Mouse (Mus musculus): ENCODE results near the gene Olfr370. TPM values are rescaled to one million over a fixed set of nuclear protein-coding genes. Genes with fewer than 3 reads are reported as not detected.

The Olfr370 gene
- polyA plus RNA-seq, 1 experiment from 2014 or later, result not detected

DNA sequence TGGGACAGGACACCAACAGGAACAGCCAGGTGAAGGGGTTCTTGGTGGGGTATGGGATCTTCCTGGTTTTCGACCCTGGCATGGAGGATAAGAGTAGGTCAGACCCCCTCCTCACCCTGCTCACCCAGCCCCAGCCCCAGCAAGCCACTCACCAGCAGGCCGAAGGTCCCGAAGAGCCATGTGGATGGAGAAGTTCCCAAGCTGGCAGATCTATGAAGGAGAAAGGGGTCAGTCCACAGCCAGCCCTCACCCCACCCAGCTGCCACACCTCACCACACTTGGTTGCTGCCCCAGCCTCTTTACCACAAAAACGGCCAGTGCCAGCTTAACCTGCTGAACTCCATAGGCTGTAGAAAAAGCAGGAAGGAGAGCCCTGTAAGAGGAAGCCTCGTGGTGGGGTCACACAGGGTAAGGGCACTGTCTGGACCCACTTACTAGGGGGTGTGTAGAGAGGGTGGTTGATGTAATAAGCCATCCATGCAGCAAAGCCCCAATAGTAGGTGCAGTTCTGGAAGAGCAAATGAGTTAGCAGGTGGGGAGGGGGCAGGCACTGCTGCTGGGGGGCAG is 36.7 kb downstream of the Olfr370 start:
- Histone ChIP-seq H3K4me2 (ENCODE audit: low read depth, low read length) (no peak overlapping the region), H3K4me3 (ENCODE audit: low read length) (no peak overlapping the region), H3K27me3 (ENCODE audit: control insufficient read depth, insufficient read depth, low read length) (no peaks in the 10 kb centered on the region), H3K9me3 (replicated peaks; ENCODE audit: control insufficient read depth, low read length) (no peaks in the 10 kb centered on the region), H3K4me1 (ENCODE audit: control insufficient read depth, insufficient read depth, low read length) (peaks cover 50% of the 10 kb centered on the region), H3K36me3 (ENCODE audit: control insufficient read depth, insufficient read depth) (peaks cover 18% of the 10 kb centered on the region), H3K27ac (ENCODE audit: low read length) (no peak overlapping the region), H3K9ac (ENCODE audit: low read length) (no peak overlapping the region)
- 80% methylated on average over 5 of the region's 5 CpGs for WGBS
- no peak for ATAC-seq (replicated peaks; ENCODE audit: extremely low read depth, insufficient read depth, low FRiP score)

DNA sequence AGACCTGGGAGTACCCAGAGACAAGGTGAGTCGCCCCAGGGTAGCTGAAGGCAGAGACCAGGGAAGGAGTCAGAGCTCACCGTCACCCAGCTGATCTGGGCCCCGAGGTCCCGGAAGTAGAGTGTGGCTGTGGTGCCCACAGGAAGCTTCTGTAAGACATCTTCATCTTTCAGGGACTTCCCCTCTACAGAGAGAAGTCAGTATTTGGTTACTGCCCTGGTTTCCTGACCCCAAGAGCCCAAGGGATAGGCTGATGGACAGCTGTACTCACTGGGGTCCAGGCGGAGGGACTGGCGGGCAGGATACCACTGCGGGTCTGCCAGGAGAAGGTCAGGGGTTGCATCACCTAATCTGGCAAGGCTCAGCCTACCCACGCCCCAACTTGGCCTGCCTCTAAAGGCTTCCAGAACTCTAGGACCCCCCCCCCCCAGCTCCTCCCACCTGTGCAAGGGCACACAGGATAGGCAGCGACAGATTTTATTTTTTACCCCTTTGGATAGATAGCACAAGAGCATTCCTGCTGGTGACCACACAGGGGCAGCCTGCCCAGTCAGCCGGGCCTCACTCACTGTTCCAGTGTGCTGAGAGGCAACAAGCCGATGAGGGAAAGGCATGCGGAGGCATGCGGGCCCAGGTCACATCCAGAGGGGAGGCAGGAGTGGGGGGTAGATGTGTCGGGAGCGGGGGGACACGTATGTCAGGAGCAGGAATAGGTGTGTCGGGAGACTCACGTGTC is 37.7 kb downstream of the Olfr370 start:
- H3K4me1 ChIP-seq (ENCODE audit: control insufficient read depth, insufficient read depth, low read length), result peaks cover 49% of the 10 kb centered on the region
- ATAC-seq (replicated peaks; ENCODE audit: extremely low read depth, insufficient read depth, low FRiP score), result 0 out of 2 replicates have a peak, but pooled peaks have one; percentile 7

DNA sequence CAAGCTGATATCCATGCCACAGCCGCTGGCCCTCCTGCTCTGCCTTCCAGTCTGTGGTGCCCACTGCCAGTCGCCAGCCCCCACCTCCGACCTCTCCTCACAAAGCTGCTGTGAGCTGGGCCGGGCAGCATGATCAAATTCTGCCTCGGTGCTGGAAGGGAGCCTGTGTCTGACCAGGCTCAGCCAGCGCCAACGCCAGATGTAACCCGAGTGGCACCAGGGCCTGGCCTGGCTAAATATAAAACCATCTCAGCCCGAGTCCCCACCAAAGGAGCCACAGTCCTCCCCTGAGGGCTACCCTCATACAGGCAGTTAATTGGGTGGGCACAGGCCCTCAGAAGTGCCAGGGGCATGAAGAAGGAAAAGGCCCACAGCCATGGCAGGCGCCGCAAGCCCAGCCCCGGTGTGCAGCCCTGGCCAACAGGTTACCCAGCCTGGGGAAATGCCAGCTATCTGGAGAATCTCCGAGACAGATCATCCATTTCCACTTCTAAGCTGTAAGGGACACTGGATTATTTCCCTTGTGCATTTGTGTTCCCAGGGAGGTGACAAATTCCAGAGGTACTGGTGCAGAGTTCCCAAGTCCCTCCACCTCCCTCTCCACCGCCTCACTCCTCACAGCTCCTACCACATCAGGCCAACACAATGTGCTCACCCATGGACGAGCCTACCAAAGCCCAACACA is 39.2 kb downstream of the Olfr370 start:
- peak overlapping the region; percentile 76 for H3K9ac ChIP-seq (ENCODE audit: low read length)
- no peak overlapping the region for H3K4me3 ChIP-seq (ENCODE audit: low read length)
- peaks cover 18% of the 10 kb centered on the region for H3K36me3 ChIP-seq (ENCODE audit: control insufficient read depth, insufficient read depth)
- no peak for ATAC-seq (replicated peaks; ENCODE audit: extremely low read depth, insufficient read depth, low FRiP score)
- peaks cover 59% of the 10 kb centered on the region for H3K4me1 ChIP-seq (ENCODE audit: control insufficient read depth, insufficient read depth, low read length)
- 66% methylated on average over 15 of the region's 15 CpGs for WGBS
- no peak overlapping the region; the same call in 1 of the 2 replicates for H3K4me2 ChIP-seq (ENCODE audit: low read depth, low read length)
- no peaks in the 10 kb centered on the region for H3K27me3 ChIP-seq (ENCODE audit: control insufficient read depth, insufficient read depth, low read length)
- H3K9me3 ChIP-seq (replicated peaks; ENCODE audit: control insufficient read depth, low read length), result no peaks in the 10 kb centered on the region
- H3K27ac ChIP-seq (ENCODE audit: low read length), result peak overlapping the region; percentile 95

More for the DNA sequence above, 37.7 kb downstream of the Olfr370 start:
- WGBS, result 54% methylated on average over 18 of the region's 18 CpGs
- Histone ChIP-seq H3K36me3 (ENCODE audit: control insufficient read depth, insufficient read depth) (peaks cover 18% of the 10 kb centered on the region), H3K4me3 (ENCODE audit: low read length) (no peak overlapping the region), H3K9me3 (replicated peaks; ENCODE audit: control insufficient read depth, low read length) (no peaks in the 10 kb centered on the region), H3K4me2 (ENCODE audit: low read depth, low read length) (peak overlapping the region; percentile 8; the same call in 1 of the 2 replicates), H3K9ac (ENCODE audit: low read length) (peak overlapping the region; percentile 76), H3K27ac (ENCODE audit: low read length) (peak overlapping the region; percentile 95), H3K27me3 (ENCODE audit: control insufficient read depth, insufficient read depth, low read length) (no peaks in the 10 kb centered on the region)

DNA sequence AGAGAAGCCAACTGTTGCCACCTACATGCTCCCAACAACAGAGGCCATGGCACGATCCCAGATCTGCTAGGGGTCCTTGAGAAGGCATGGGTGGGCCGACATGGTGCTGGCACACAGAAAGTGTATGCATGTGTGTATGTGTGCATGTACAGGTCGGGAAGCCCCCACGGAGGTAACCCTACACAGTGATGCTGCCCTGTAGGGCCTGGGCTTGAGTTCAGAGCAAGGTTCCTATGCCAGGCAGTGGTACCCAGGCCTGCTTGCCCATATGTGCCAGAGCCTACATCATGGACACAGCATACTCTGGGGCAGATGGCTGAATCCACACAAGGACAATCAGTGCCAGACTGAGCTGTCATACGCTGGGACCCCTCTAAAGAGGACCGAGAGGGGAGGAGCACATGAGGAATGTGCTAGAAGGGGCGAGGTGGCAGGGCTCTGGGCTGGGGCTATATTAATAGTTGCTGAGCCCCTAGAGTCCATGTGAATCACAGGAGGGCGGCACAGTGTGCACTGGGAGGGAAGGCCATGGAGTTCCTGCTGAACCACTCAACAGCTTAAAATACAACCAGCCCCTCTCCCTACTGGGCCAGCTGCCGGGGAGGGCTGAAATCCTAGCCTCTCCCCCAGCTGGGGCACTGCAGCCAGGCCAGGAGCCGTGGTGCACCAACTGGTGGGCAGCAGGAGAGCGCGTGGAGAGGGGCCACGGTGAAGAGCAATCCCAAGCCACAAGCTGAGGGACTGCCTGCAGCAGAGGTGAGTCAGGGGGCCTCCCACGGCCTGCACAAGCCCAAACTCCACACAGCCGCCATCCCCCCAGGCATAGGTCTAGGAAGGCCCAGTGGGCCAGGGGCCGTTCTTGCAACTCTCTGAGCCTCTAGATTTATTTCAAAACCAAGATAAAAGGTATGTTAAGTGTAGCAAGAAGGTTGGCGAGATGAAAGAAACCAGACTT is 40.3 kb downstream of the Olfr370 start:
- H3K4me2 ChIP-seq (ENCODE audit: low read depth, low read length), result peak overlapping the region; percentile 59
- H3K4me3 ChIP-seq (ENCODE audit: low read length), result peak overlapping the region; percentile 38
- H3K36me3 ChIP-seq (ENCODE audit: control insufficient read depth, insufficient read depth), result peaks cover 15% of the 10 kb centered on the region
- H3K4me1 ChIP-seq (ENCODE audit: control insufficient read depth, insufficient read depth, low read length), result peaks cover 64% of the 10 kb centered on the region
- H3K9me3 ChIP-seq (replicated peaks; ENCODE audit: control insufficient read depth, low read length), result no peaks in the 10 kb centered on the region
- peak overlapping the region; percentile 95 for H3K27ac ChIP-seq (ENCODE audit: low read length)
- 50% methylated on average over 17 of the region's 17 CpGs for WGBS
- peak overlapping the region; percentile 76 for H3K9ac ChIP-seq (ENCODE audit: low read length)
- no peaks in the 10 kb centered on the region for H3K27me3 ChIP-seq (ENCODE audit: control insufficient read depth, insufficient read depth, low read length)
- ATAC-seq (replicated peaks; ENCODE audit: extremely low read depth, insufficient read depth, low FRiP score), result peak; percentile 34; the same call in 1 of the 2 replicates

DNA sequence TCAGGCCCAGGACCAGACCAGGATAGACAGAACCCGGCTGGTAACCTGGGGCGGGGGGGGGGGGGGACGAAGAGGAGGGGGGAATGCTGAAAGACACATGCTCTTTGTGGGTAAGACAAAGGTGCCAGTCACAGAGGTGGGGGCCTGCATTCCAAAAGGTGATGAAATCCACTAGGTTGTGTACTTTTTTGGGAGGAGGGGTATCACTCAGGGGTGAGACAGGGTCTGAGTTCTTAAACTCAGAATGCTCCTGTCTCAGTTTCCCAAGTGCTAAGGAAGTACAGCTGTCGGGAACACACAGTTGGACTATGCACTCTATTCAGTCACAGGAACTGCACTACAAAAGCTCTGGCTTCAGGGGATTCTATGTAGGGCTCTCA is 40.9 kb downstream of the Olfr370 start:
- peak overlapping the region; percentile 76 for H3K9ac ChIP-seq (ENCODE audit: low read length)

DNA sequence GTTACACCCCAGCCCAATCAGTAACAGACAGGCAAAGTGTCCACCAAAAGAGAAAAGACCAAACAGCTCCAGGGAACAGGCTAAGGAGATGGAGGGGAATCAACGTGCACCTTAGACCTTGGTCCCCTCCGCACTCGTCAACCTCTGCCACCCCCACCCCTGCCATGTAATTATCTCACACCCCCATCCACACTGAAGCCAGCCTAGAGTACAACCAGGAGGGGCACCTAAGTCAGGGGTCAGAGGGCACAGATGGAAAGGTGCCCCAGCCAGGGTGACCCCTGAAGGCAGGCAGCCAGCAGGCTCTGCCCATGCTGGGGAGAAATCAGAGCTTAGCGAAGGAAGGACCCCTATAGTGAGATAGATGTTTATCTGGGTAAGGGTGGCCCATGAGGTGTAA is 41.3 kb downstream of the Olfr370 start:
- 46% methylated on average over 4 of the region's 4 CpGs for WGBS
- H3K4me2 ChIP-seq (ENCODE audit: low read depth, low read length), result peak overlapping the region; percentile 59
- no peaks in the 10 kb centered on the region for H3K9me3 ChIP-seq (replicated peaks; ENCODE audit: control insufficient read depth, low read length)
- no peak for ATAC-seq (replicated peaks; ENCODE audit: extremely low read depth, insufficient read depth, low FRiP score)
- H3K4me3 ChIP-seq (ENCODE audit: low read length), result peak overlapping the region; percentile 38
- H3K36me3 ChIP-seq (ENCODE audit: control insufficient read depth, insufficient read depth), result peaks cover 6% of the 10 kb centered on the region
- H3K4me1 ChIP-seq (ENCODE audit: control insufficient read depth, insufficient read depth, low read length), result peaks cover 67% of the 10 kb centered on the region
- H3K9ac ChIP-seq (ENCODE audit: low read length), result peak overlapping the region; percentile 76
- H3K27ac ChIP-seq (ENCODE audit: low read length), result peak overlapping the region; percentile 95
- no peaks in the 10 kb centered on the region for H3K27me3 ChIP-seq (ENCODE audit: control insufficient read depth, insufficient read depth, low read length)

More for the DNA sequence above, 40.9 kb downstream of the Olfr370 start:
- Histone ChIP-seq H3K27ac (ENCODE audit: low read length) (peak overlapping the region; percentile 95), H3K36me3 (ENCODE audit: control insufficient read depth, insufficient read depth) (peaks cover 10% of the 10 kb centered on the region), H3K9me3 (replicated peaks; ENCODE audit: control insufficient read depth, low read length) (no peaks in the 10 kb centered on the region), H3K4me3 (ENCODE audit: low read length) (peak overlapping the region; percentile 38), H3K27me3 (ENCODE audit: control insufficient read depth, insufficient read depth, low read length) (no peaks in the 10 kb centered on the region), H3K4me1 (ENCODE audit: control insufficient read depth, insufficient read depth, low read length) (peaks cover 67% of the 10 kb centered on the region), H3K4me2 (ENCODE audit: low read depth, low read length) (peak overlapping the region; percentile 59)
- ATAC-seq (replicated peaks; ENCODE audit: extremely low read depth, insufficient read depth, low FRiP score), result no peak
- 38% methylated on average over 2 of the region's 4 CpGs for WGBS

DNA sequence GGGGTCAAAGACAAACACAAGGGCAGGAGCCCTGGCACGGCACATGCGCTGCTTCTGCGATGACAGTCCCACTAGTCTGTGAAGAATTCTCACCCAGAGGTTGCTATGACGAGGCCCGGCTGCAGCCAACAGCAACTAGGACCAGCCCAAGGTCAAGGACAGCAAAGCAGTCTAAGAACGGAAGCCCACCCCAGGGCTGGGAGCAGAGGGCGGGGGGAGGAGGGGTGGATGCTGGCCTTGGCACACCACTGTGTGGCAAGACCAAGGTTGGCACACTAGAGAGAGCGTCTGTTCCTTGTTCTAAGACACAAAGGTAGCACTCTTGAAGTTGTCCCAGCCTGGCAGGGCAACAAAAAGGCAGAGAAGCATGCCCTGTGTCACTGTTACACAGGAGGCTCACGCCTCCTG is 41.8 kb downstream of the Olfr370 start:
- 37% methylated on average over 9 of the region's 9 CpGs for WGBS
- Histone ChIP-seq H3K36me3 (ENCODE audit: control insufficient read depth, insufficient read depth) (peaks cover 1% of the 10 kb centered on the region; the same call in 1 of the 2 replicates), H3K4me2 (ENCODE audit: low read depth, low read length) (peak overlapping the region; percentile 59), H3K27me3 (ENCODE audit: control insufficient read depth, insufficient read depth, low read length) (no peaks in the 10 kb centered on the region), H3K9me3 (replicated peaks; ENCODE audit: control insufficient read depth, low read length) (no peaks in the 10 kb centered on the region), H3K27ac (ENCODE audit: low read length) (peak overlapping the region; percentile 95), H3K4me3 (ENCODE audit: low read length) (no peak overlapping the region), H3K4me1 (ENCODE audit: control insufficient read depth, insufficient read depth, low read length) (peaks cover 69% of the 10 kb centered on the region), H3K9ac (ENCODE audit: low read length) (peak overlapping the region; percentile 76)
- peak; percentile 68 for ATAC-seq (replicated peaks; ENCODE audit: extremely low read depth, insufficient read depth, low FRiP score)

All from heart, embryonic 16.5 days (tissue).